Mouse (Mus musculus): Measurements from ENCODE around the gene Birc5. TPM values are rescaled to one million over a fixed set of nuclear protein-coding genes. Genes with fewer than 3 reads are reported as not detected.
"Not testable (repeated sequence)": the region's sequence is repeated elsewhere in the genome, so short reads cannot be mapped to it uniquely, and the experiment has no call there.

The Birc5 gene
- polyA plus RNA-seq, 1 experiment from 2014 or later, result 50.1 TPM

DNA sequence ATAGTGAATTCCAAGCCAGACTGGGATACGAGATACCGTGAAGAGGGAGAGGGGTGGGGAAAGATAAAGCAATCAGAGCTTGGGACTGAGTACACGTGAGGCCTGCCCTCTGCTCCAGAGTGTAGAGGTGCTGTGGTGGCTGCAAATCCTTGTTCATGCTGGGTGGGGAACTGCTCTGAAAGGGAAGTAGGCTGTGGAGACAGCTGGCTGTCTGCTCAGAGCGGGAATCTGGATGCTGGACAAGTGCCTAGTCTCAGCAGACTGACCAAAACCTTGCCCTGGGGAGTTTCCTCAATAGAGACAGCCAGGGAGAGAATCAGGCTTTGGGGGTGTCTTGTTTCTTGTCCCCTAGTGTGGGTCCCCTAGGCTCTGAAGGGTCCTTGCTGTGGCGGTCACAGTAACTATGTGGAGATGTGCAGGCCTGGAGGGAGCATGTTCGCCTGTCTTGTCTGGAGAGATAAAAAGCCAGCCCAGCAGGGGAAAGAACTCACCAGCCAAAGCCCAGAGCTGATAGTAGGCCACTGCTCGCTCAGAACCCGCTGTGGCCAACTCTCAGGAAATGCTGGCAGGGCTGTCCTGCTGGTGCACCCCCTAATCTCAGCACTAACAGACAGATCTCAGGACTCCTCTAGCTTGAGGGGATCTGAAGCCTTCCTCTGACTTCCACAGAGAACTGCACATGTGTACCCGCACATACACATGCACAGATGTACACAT is 20.0 kb upstream of the Birc5 start:
- 51% methylated on average over 9 of the region's 9 CpGs for WGBS

DNA sequence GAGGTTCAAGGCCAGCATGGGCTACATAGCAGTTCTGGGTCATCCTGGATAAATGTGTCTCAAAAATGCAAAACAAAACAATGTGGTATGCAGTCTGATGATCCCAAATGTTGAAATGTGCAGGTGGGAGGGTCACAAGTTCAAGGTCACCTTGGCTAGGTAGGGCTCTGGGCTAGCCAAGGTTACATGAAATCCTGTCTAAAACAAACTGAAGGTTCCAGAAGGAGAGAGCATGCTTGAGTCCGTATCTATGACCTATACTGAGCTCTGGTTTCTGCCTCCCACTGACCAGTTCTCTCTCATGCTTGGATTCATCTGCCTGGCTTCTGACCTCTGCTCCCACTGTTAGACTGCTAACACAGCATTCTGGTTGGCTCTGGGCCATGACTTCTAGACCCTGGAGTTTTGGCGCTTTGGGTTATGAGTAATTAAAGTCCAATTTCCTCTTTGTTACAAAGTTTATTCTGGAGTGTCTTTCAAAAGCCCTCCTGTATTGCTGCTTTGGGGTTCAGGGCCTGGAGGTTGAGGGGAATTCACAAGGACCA is 19.3 kb upstream of the Birc5 start:
- no peak overlapping the region for H3K4me3 ChIP-seq
- no peaks in the 10 kb centered on the region for H3K9me3 ChIP-seq
- peaks cover 66% of the 10 kb centered on the region for H3K4me1 ChIP-seq (replicated peaks)
- no peaks in the 10 kb centered on the region for H3K36me3 ChIP-seq
- ATAC-seq (ENCODE audit: low read depth), result no peak
- WGBS, result 84% methylated on average over 2 of the region's 2 CpGs
- H3K27ac ChIP-seq (replicated peaks), result peak overlapping the region; percentile 50; the same call in 1 of the 2 replicates
- H3K4me2 ChIP-seq, result no peak overlapping the region
- no peaks in the 10 kb centered on the region for H3K27me3 ChIP-seq
- H3K9ac ChIP-seq, result no peak overlapping the region

More for the DNA sequence above, 20.0 kb upstream of the Birc5 start:
- H3K27me3 ChIP-seq, result no peaks in the 10 kb centered on the region
- peak overlapping the region; percentile 50; the same call in 1 of the 2 replicates for H3K27ac ChIP-seq (replicated peaks)
- H3K4me1 ChIP-seq (replicated peaks), result peaks cover 72% of the 10 kb centered on the region
- no peaks in the 10 kb centered on the region for H3K9me3 ChIP-seq
- H3K4me2 ChIP-seq, result no peak overlapping the region
- 0 out of 2 replicates have a peak overlapping the region, but pooled peaks have one; percentile 0 for H3K9ac ChIP-seq
- H3K36me3 ChIP-seq, result no peaks in the 10 kb centered on the region
- no peak overlapping the region for H3K4me3 ChIP-seq
- ATAC-seq (ENCODE audit: low read depth), result no peak

DNA sequence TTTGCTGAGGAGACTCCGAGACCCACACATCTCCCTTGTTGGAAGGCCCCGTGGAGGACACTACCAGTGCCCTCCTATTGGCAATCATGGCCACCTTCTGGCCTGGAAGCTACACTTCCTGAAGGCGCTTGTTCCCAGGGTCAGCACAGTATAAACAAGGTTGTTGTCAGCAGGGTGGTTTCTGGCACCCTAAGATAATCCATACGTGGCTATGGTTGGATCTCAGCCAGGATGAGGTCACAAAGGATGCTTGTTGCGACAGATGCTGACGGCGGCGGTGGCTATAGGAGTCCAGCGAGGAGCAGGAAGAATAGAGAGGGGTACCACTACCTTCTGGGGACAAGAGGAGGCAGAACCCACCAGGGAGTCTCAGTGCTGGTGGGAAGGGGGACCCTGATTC is 18.6 kb upstream of the Birc5 start:
- no peak for ATAC-seq (ENCODE audit: low read depth)

GRCm38 (mm10) chr11:117832086-117832969 is 16.7 kb upstream of the Birc5 start:
- Histone ChIP-seq H3K4me3 (peak overlapping the region; percentile 39), H3K4me2 (peak overlapping the region; percentile 58), H3K9ac (peak overlapping the region; percentile 59), H3K27ac (replicated peaks) (peak overlapping the region; percentile 52), H3K4me1 (replicated peaks) (peaks cover 47% of the 10 kb centered on the region), H3K9me3 (no peaks in the 10 kb centered on the region), H3K36me3 (no peaks in the 10 kb centered on the region), H3K27me3 (no peaks in the 10 kb centered on the region)
- ATAC-seq (ENCODE audit: low read depth), result peak; percentile 73
- 18% methylated on average over 28 of the region's 28 CpGs for WGBS

More for the DNA sequence above, 18.6 kb upstream of the Birc5 start:
- Histone ChIP-seq H3K9ac (no peak overlapping the region), H3K9me3 (no peaks in the 10 kb centered on the region), H3K27ac (replicated peaks) (no peak overlapping the region; the same call in 1 of the 2 replicates), H3K4me1 (replicated peaks) (peaks cover 59% of the 10 kb centered on the region), H3K36me3 (no peaks in the 10 kb centered on the region), H3K27me3 (no peaks in the 10 kb centered on the region), H3K4me2 (no peak overlapping the region), H3K4me3 (no peak overlapping the region)
- WGBS, result 72% methylated on average over 9 of the region's 9 CpGs

DNA sequence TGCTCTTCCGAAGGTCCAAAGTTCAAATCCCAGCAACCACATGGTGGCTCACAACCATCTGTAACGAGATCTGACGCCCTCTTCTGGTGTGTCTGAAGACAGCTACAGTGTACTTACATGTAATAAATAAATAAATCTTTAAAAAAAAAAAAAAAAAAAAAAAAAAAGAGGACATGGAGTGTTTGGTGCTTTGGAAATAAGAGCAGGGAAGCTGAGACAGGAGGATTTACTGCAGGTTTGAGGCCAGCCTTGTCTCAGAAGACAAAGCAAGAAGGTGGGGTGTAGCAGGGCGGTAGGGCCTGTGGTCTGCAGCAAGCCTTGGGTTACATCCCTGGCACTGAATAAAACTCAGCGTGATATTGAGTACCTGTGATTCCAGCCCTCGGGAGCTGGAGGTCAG is 15.5 kb upstream of the Birc5 start:
- not testable (repeated sequence) for ATAC-seq (ENCODE audit: low read depth); H3K4me2 ChIP-seq; H3K9ac ChIP-seq; H3K27ac ChIP-seq (replicated peaks); H3K9me3 ChIP-seq; H3K36me3 ChIP-seq; H3K4me3 ChIP-seq; H3K27me3 ChIP-seq
- 85% methylated on average over 4 of the region's 6 CpGs for WGBS
- peaks cover 35% of the 10 kb centered on the region for H3K4me1 ChIP-seq (replicated peaks)

GRCm38 (mm10) chr11:117834086-117834485 is 15.0 kb upstream of the Birc5 start:
- Histone ChIP-seq H3K27ac (replicated peaks) (no peak overlapping the region), H3K4me3 (no peak overlapping the region), H3K4me1 (replicated peaks) (peaks cover 30% of the 10 kb centered on the region), H3K4me2 (no peak overlapping the region), H3K27me3 (no peaks in the 10 kb centered on the region), H3K9me3 (no peaks in the 10 kb centered on the region), H3K36me3 (no peaks in the 10 kb centered on the region), H3K9ac (no peak overlapping the region)
- WGBS, result 94% methylated on average over 8 of the region's 8 CpGs
- no peak for ATAC-seq (ENCODE audit: low read depth)

DNA sequence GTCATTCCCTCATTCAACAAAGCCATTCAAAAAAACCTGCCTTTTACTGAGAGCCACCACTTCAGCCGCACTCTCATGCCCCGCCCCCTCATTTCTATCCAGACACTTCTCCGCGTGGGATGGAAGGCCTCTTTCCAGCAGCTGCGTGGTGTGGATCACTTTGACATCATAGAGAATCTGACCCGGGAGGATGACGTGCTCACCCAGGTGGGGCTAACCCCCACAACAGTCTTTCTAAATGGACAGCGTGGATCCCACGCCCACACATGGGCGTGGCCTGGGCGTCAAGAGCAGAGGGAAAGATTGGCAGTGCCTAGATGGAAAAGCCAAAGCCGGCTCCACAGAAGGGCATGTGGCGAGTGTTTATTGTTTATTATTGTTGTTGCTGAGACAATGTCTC is 12.7 kb upstream of the Birc5 start:
- Histone ChIP-seq H3K36me3 (no peaks in the 10 kb centered on the region), H3K4me3 (no peak overlapping the region; the same call in 1 of the 2 replicates), H3K27ac (replicated peaks) (no peak overlapping the region), H3K9me3 (no peaks in the 10 kb centered on the region), H3K27me3 (no peaks in the 10 kb centered on the region), H3K9ac (no peak overlapping the region), H3K4me2 (peak overlapping the region; percentile 45), H3K4me1 (replicated peaks) (peaks cover 12% of the 10 kb centered on the region)
- WGBS, result 28% methylated on average over 13 of the region's 13 CpGs
- no peak for ATAC-seq (ENCODE audit: low read depth)

GRCm38 (mm10) chr11:117838572-117838971 is 10.5 kb upstream of the Birc5 start:
- no peak overlapping the region for H3K4me2 ChIP-seq
- H3K9me3 ChIP-seq, result no peaks in the 10 kb centered on the region
- no peaks in the 10 kb centered on the region for H3K36me3 ChIP-seq
- no peak overlapping the region for H3K4me3 ChIP-seq
- H3K4me1 ChIP-seq (replicated peaks), result 0 out of 2 replicates have a peak, but pooled peaks cover 4% of the 10 kb centered on the region
- H3K27me3 ChIP-seq, result no peaks in the 10 kb centered on the region
- H3K27ac ChIP-seq (replicated peaks), result no peak overlapping the region
- no peak overlapping the region for H3K9ac ChIP-seq
- whole genome bisulfite sequencing, result 77% methylated on average over 2 of the region's 2 CpGs
- ATAC-seq (ENCODE audit: low read depth), result no peak

- 77% methylated on average over 1 of the region's 1 CpGs for WGBS
- no peaks in the 10 kb centered on the region for H3K36me3 ChIP-seq
- no peak for ATAC-seq (ENCODE audit: low read depth)
Measured at GRCm38 (mm10) chr11:117839021-117839420, 10.0 kb upstream of the Birc5 start.

GRCm38 (mm10) chr11:117840910-117841309 is 8.1 kb upstream of the Birc5 start:
- Histone ChIP-seq H3K4me3 (no peak overlapping the region), H3K4me1 (replicated peaks) (0 out of 2 replicates have a peak, but pooled peaks cover 4% of the 10 kb centered on the region), H3K36me3 (no peaks in the 10 kb centered on the region), H3K9me3 (no peaks in the 10 kb centered on the region), H3K4me2 (no peak overlapping the region), H3K9ac (no peak overlapping the region), H3K27ac (replicated peaks) (no peak overlapping the region), H3K27me3 (no peaks in the 10 kb centered on the region)
- no peak for ATAC-seq (ENCODE audit: low read depth)
- 65% methylated on average over 1 of the region's 1 CpGs for WGBS

More at GRCm38 (mm10) chr11:117839021-117839420, 10.0 kb upstream of the Birc5 start:
- Histone ChIP-seq H3K27ac (replicated peaks) (no peak overlapping the region), H3K4me1 (replicated peaks) (0 out of 2 replicates have a peak, but pooled peaks cover 4% of the 10 kb centered on the region), H3K9me3 (no peaks in the 10 kb centered on the region), H3K9ac (no peak overlapping the region), H3K27me3 (no peaks in the 10 kb centered on the region), H3K4me3 (no peak overlapping the region), H3K4me2 (no peak overlapping the region)

- no peaks in the 10 kb centered on the region for H3K27me3 ChIP-seq
- no peak for ATAC-seq (ENCODE audit: low read depth)
- no peak overlapping the region for H3K4me2 ChIP-seq
- no peak overlapping the region for H3K27ac ChIP-seq (replicated peaks)
- no peaks in the 10 kb centered on the region for H3K36me3 ChIP-seq
- 86% methylated on average over 2 of the region's 2 CpGs for WGBS
- no peak overlapping the region for H3K9ac ChIP-seq
- H3K9me3 ChIP-seq, result no peaks in the 10 kb centered on the region
- no peak overlapping the region for H3K4me3 ChIP-seq
- H3K4me1 ChIP-seq (replicated peaks), result peaks cover 9% of the 10 kb centered on the region
Measured at GRCm38 (mm10) chr11:117843434-117843833, 5.6 kb upstream of the Birc5 start.

- 93% methylated on average over 2 of the region's 2 CpGs for WGBS
- Histone ChIP-seq H3K4me1 (replicated peaks) (peaks cover 18% of the 10 kb centered on the region), H3K36me3 (no peaks in the 10 kb centered on the region), H3K4me2 (no peak overlapping the region), H3K9me3 (no peaks in the 10 kb centered on the region), H3K4me3 (no peak overlapping the region), H3K9ac (no peak overlapping the region), H3K27ac (replicated peaks) (no peak overlapping the region), H3K27me3 (no peaks in the 10 kb centered on the region)
- no peak for ATAC-seq (ENCODE audit: low read depth)
Measured at GRCm38 (mm10) chr11:117844997-117845396, 4.1 kb upstream of the Birc5 start.
